Mouse (Mus musculus) heart, embryonic 13.5 days (tissue): ENCODE measurements at regions not wholly inside any gene's neighbourhood (a gene's known extent, or its start where the extent isn't known, plus 50 kb on each side); places are given as distances from the start of the nearest gene placed in this dataset.

Experiments used
- ATAC-seq: fragments of 200-750 bp; cut with Nextera tagmentation; 2 replicates; pipeline ENCODE4 v1.8.0; 2017; ENCODE audit warnings: moderate TSS enrichment; ENCODE audit not compliant: insufficient number of reproducible peaks, low FRiP score, low TSS enrichment; ENCODE audit errors: extremely low read depth
- H3K27ac ChIP-seq: fragments of 300-500 bp; sonication (generic); replicated peaks from 2 replicates; pipeline ENCODE4 v1.5.1; 2015; ENCODE audit warnings: moderate library complexity, mild to moderate bottlenecking, inconsistent platforms
- H3K27me3 ChIP-seq: fragments of 300-500 bp; sonication (generic); replicated peaks from 2 replicates; pipeline ENCODE4 v1.6.1; 2015; ENCODE audit warnings: mild to moderate bottlenecking, inconsistent platforms
- H3K36me3 ChIP-seq: fragments of 300-500 bp; sonication (generic); 2 replicates; pipeline ENCODE4 v1.6.1; 2015; ENCODE audit warnings: mild to moderate bottlenecking, inconsistent platforms
- H3K4me1 ChIP-seq: fragments of 300-500 bp; sonication (generic); 2 replicates; pipeline ENCODE4 v1.6.1; 2015; ENCODE audit warnings: inconsistent platforms
- H3K4me2 ChIP-seq: fragments of 300-500 bp; sonication (generic); 2 replicates; pipeline ENCODE4 v1.6.1; 2015; ENCODE audit warnings: inconsistent platforms, mild to moderate bottlenecking, moderate library complexity
- H3K4me3 ChIP-seq: fragments of 300-500 bp; sonication (generic); 2 replicates; pipeline ENCODE4 v1.5.1; 2015; ENCODE audit warnings: moderate library complexity, mild to moderate bottlenecking, inconsistent platforms
- H3K9ac ChIP-seq: fragments of 300-500 bp; sonication (generic); 2 replicates; pipeline ENCODE4 v1.6.1; 2015; ENCODE audit warnings: inconsistent platforms, mild to moderate bottlenecking, moderate library complexity
- H3K9me3 ChIP-seq: fragments of 300-500 bp; sonication (generic); 2 replicates; pipeline ENCODE4 v1.6.1; 2016; ENCODE audit warnings: inconsistent platforms
- WGBS: fragments of 180-500 bp; shearing (Covaris S2); methylation state at CpG from one replicate; pipeline ENCODE4 v1.1.7; 2015; ENCODE audit warnings: mixed read lengths; 5-methylcytosine and 5-hydroxymethylcytosine counted together

DNA sequence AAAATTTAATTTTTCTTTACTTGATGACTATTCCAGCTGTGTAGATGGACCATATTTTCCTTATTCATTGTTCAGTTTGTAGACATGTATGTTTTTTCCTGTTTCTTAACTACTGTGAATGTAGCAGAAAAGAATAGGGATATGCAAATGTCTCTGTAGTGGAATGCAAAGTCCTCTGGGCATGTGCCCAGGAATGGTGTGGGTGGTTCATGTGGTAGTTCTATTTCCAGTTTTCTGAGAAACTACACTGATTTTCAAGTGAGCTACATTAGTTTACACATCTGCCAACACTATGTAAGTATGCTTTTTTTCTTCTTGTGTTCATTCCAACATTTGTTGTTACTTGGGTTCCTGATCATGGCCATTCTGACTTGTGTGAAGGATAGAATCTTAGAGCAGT is 628.0 kb downstream of the Plod2 start:
- no peak overlapping the region for H3K27ac ChIP-seq
- H3K4me1 ChIP-seq: no peaks in the 10 kb centered on the region
- no peak overlapping the region for H3K9ac ChIP-seq
- no peak overlapping the region for H3K4me2 ChIP-seq
- no peaks in the 10 kb centered on the region for H3K27me3 ChIP-seq
- no peak for ATAC-seq
- H3K36me3 ChIP-seq: no peaks in the 10 kb centered on the region
- no peak overlapping the region for H3K4me3 ChIP-seq
- H3K9me3 ChIP-seq: no peaks in the 10 kb centered on the region

DNA sequence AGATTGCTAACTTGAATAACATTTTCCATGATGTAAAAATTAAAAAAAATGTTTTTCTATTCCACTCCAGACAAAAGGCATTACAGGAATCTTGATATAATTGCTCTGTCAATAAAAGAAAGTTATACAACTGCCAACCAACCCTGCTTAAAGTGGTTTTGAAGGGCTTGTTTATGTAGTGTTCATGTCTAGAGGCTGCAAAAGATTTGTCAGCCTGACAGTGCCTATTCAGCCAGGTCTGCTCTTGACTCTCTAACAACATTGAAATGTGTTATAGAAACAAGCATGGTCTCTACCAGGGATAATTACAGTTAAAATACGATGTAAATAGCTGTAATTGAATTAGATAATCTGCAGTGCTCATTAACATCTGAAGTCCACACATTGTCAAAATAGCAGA is 644.6 kb downstream of the Plod2 start:
- H3K27ac ChIP-seq: no peak overlapping the region
- no peak overlapping the region for H3K4me3 ChIP-seq
- ATAC-seq: no peak
- H3K9me3 ChIP-seq: no peaks in the 10 kb centered on the region
- H3K36me3 ChIP-seq: no peaks in the 10 kb centered on the region
- WGBS: 47% methylated on average over 1 of the region's 1 CpGs
- H3K27me3 ChIP-seq: no peaks in the 10 kb centered on the region
- no peaks in the 10 kb centered on the region for H3K4me1 ChIP-seq
- no peak overlapping the region for H3K4me2 ChIP-seq
- no peak overlapping the region for H3K9ac ChIP-seq

DNA sequence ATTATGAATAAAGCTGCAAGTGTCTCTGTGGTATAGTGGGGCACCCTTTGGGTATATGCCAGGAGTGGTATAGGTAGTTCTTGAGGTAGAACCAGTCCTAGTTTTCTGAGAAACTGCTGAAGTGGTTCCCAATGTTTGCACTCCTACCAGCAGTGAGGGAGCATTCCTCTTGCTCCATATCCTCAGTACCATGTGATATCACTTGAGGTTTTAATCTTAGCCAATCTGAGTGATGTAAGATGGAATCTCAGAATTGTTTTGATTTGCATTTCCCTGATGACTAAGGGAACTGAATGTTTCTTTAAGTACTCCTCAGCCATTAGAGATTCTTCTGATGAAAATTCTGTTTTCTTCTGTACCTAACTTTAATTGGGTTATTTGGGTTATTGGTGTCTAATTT is 690.5 kb downstream of the Plod2 start:
- no peaks in the 10 kb centered on the region for H3K36me3 ChIP-seq

DNA sequence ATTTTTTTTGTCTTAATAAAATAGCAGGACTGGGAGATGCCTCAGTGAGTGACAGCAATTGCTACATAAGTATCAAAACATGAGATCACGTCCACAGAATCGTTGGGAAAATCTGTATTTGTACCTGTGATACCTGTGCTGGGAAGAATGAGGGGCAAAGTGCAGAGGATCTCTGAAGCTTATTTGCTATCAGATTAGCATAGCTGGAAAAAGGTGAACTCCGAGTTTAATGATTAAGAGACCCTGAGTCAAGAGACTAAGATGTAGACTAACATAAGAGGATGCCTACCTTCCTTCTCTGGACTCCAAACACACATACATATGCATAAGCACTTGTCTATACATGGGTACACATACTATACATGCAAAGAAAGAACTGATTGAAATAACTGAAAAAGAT is 710.1 kb downstream of the Plod2 start:
- Histone ChIP-seq H3K36me3 (no peaks in the 10 kb centered on the region), H3K27me3 (no peaks in the 10 kb centered on the region), H3K9me3 (no peaks in the 10 kb centered on the region), H3K4me3 (no peak overlapping the region), H3K27ac (no peak overlapping the region), H3K4me2 (no peak overlapping the region), H3K4me1 (no peaks in the 10 kb centered on the region), H3K9ac (no peak overlapping the region)
- no peak for ATAC-seq
- WGBS: 70% methylated on average over 3 of the region's 3 CpGs

More for the DNA sequence above, 690.5 kb downstream of the Plod2 start:
- no peak overlapping the region for H3K4me2 ChIP-seq
- no peak overlapping the region for H3K27ac ChIP-seq
- no peak overlapping the region for H3K4me3 ChIP-seq
- H3K27me3 ChIP-seq: no peaks in the 10 kb centered on the region
- ATAC-seq: no peak
- no peak overlapping the region for H3K9ac ChIP-seq
- H3K9me3 ChIP-seq: no peaks in the 10 kb centered on the region
- no peaks in the 10 kb centered on the region for H3K4me1 ChIP-seq

DNA sequence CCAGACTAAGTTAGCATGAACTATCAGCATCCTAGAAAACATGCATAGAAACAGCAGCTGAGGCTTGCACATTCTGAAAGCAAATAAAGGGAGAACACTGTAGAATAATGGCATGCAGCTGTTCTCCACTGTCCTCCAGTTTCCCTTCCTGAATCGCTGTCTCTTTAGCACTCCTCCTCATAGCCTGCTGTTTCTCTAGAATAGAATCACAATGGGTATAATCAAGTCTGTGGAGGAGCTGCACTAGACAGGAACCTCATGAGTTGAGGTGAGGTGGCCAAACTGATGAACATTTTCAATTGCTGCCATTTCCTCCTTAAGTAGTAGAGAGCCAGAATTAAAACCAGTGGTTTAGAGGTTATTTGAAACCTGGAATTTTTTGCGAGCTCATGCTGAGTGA is 755.3 kb downstream of the Plod2 start:
- Histone ChIP-seq H3K27me3 (no peaks in the 10 kb centered on the region), H3K27ac (no peak overlapping the region), H3K9ac (no peak overlapping the region), H3K4me2 (no peak overlapping the region), H3K4me1 (no peaks in the 10 kb centered on the region), H3K4me3 (no peak overlapping the region), H3K36me3 (no peaks in the 10 kb centered on the region), H3K9me3 (no peaks in the 10 kb centered on the region)
- WGBS: 69% methylated on average over 2 of the region's 2 CpGs
- no peak for ATAC-seq

DNA sequence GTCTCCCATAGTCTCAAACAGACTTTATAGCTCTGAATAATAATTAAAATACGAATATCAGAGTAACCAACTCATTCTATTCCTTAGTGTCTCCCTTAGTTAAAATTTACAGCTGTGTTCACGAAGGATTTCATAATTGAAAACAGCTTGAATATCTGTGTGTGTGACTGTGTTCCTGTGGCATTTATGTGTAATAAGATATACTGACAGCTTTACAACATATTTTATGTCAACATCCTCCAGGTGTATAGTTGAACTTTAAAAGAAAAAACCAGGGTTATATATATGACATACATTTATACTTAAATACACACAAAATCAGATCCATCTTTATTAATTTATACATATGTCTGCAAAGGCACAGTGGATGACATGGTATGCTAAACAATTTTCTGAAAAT is 764.7 kb downstream of the Plod2 start:
- Histone ChIP-seq H3K9ac (no peak overlapping the region), H3K27me3 (no peaks in the 10 kb centered on the region), H3K4me1 (no peaks in the 10 kb centered on the region), H3K36me3 (no peaks in the 10 kb centered on the region), H3K9me3 (no peaks in the 10 kb centered on the region), H3K27ac (no peak overlapping the region), H3K4me2 (no peak overlapping the region), H3K4me3 (no peak overlapping the region)
- ATAC-seq: no peak
- whole genome bisulfite sequencing: 52% methylated on average over 2 of the region's 2 CpGs

DNA sequence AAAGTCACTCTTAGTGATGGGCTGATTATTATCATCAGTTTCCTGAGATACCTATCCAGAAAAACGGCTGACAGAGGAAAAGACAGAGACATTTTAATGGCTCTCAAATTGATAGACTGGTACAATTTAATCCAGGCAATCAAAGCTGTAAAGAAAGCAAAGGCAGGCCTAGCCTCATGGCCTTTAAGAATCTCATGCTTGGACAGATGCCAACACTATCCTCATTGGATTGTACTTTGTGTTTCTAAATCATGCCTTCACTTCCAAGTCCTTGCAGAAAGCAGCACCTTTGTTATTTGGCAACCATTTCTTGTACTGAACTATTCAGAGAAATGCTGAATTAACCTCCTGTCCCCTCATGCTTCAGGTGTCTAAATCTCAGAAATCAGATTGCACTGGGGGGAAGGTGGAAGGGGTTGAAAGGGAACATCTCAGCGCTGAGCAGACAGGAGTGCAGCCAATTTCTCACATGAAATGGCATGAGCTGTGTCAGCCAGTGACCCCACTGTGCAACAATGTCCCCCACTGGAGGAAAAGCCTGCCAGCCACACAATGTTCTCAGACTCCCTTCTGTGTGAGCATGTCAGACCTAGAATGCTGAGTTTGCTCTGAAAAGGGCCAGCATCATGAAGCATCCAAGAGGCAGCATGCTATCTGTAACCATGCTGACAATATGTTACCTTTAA is 787.1 kb downstream of the Plod2 start:
- Histone ChIP-seq H3K4me1 (no peaks in the 10 kb centered on the region), H3K27ac (no peak overlapping the region), H3K27me3 (no peaks in the 10 kb centered on the region), H3K4me2 (no peak overlapping the region), H3K4me3 (no peak overlapping the region), H3K36me3 (no peaks in the 10 kb centered on the region), H3K9ac (no peak overlapping the region), H3K9me3 (peaks cover 4% of the 10 kb centered on the region; the same call in 1 of the 2 replicates)
- no peak for ATAC-seq
- 37% methylated on average over 2 of the region's 2 CpGs for WGBS
